Mouse (Mus musculus) forebrain, postnatal 0 days (tissue): ENCODE data around the gene Mid1. TPM values are rescaled to one million over a fixed set of nuclear protein-coding genes. Genes with fewer than 3 reads are reported as not detected.
"Not testable (repeated sequence)": the region's sequence is repeated elsewhere in the genome, so short reads cannot be mapped to it uniquely, and the experiment has no call there.

ENCODE experiments used
- ATAC-seq: fragments of 200-750 bp; cut with Nextera tagmentation; 2 replicates; pipeline ENCODE4 v1.8.0; 2017; ENCODE audit warnings: mild to moderate bottlenecking, moderate library complexity
- DNase-seq: peaks from one replicate; pipeline ENCODE4 v3.0.0-alpha.2; 2015
- H3K27ac ChIP-seq: fragments of 300-500 bp; sonication (generic); 2 replicates; pipeline ENCODE4 v1.5.1; 2014; ENCODE audit warnings: low read depth, mild to moderate bottlenecking, antibody characterized with exemption, low read length, moderate library complexity, mixed read lengths
- H3K27me3 ChIP-seq: fragments of 300-500 bp; sonication (generic); 2 replicates; pipeline ENCODE4 v1.6.1; 2014; ENCODE audit warnings: mild to moderate bottlenecking, low read length, mixed read lengths; ENCODE audit not compliant: insufficient read depth
- H3K36me3 ChIP-seq: fragments of 300-500 bp; sonication (generic); 2 replicates; pipeline ENCODE4 v1.6.1; 2014; ENCODE audit warnings: mild to moderate bottlenecking, moderate library complexity; ENCODE audit not compliant: insufficient read depth
- H3K4me1 ChIP-seq: fragments of 300-500 bp; sonication (generic); 2 replicates; pipeline ENCODE4 v1.6.1; 2014; ENCODE audit warnings: antibody characterized with exemption; ENCODE audit not compliant: insufficient read depth
- H3K4me2 ChIP-seq: fragments of 300-500 bp; sonication (generic); 2 replicates; pipeline ENCODE4 v1.6.1; 2014; ENCODE audit warnings: low read depth, mild to moderate bottlenecking, moderate library complexity
- H3K4me3 ChIP-seq: fragments of 300-500 bp; sonication (generic); 2 replicates; pipeline ENCODE4 v1.5.1; 2014; ENCODE audit warnings: low read depth, low read length, mixed read lengths
- H3K9ac ChIP-seq: fragments of 300-500 bp; sonication (generic); 2 replicates; pipeline ENCODE4 v1.6.1; 2014; ENCODE audit warnings: mild to moderate bottlenecking
- H3K9me3 ChIP-seq: fragments of 300-500 bp; sonication (generic); 2 replicates; pipeline ENCODE4 v1.6.1; 2016; ENCODE audit warnings: low read length
- CTCF ChIP-seq: sonication (generic); IDR thresholded peaks from 2 replicates; pipeline ENCODE4 v1.5.1; 2016; ENCODE audit warnings: antibody characterized with exemption, control low read depth, low read depth
- WGBS: fragments of 180-500 bp; shearing (Covaris S2); extraction: QIAGEN DNeasy Blood & Tissue Kit; methylation state at CpG from one replicate; pipeline ENCODE4 v1.1.7; 2014; 5-methylcytosine and 5-hydroxymethylcytosine counted together
- polyA plus RNA-seq: library from polyadenylated mRNA; unstranded; fragments of >200 nt; fragmentation: Nextera tagmentation; extraction: Ambion mirVana; gene quantifications from 2 replicates; pipeline ENCODE4 v1.2.1, GENCODE M21; 2015
- total RNA-seq: library from RNA; depleted of rRNA; stranded (reverse); fragments of >200 nt; gene quantifications from 2 replicates; pipeline ENCODE4 v1.2.3, GENCODE M21; 2014; rRNA removed

Gene Mid1
- total and polyA plus RNA-seq, 2 experiments from 2014 or later = 4.2 to 5.7 TPM

DNA sequence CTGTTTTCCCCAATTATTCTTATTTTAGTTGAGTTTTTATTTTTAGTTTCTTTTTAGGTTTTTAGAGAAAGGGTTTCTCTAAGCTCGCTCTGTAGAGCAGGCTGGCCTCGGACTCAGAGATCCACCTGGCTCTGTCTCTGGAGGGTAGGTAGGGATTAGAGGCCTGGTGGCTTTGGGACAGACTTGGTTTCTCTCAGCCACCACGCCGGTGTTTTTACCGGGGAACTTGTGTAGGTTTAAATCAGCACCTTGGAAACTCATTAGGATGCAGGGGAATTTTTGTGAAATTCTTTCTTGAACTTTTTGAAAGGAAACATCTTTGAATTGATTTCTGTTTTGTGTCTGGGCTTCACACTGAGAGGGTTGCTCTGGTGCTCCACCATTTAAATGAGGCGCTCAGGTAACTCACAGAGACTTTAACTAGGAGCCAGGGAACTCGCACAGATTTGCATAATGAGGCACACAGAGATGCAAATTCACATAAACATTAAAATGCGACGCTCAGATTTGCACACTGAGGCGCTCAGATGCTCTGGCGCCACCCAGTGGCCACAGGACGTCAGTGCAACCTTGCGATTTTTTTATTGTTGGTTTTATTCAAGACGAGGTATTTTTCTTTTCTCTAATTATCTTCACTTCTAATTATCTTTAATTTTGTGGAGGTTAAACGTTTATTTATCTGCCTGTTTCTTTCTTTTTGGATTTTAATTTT is 336.9 kb downstream of the Mid1 start:
- not testable (repeated sequence) for H3K9ac ChIP-seq, H3K27me3 ChIP-seq, H3K4me2 ChIP-seq, H3K4me1 ChIP-seq, H3K4me3 ChIP-seq, H3K27ac ChIP-seq
- peak; percentile 87 for TF ChIP-seq CTCF
- Histone ChIP-seq H3K9me3 (peaks cover 17% of the 10 kb centered on the region; the same call in 1 of the 2 replicates), H3K36me3 (peaks cover 24% of the 10 kb centered on the region)
- ATAC-seq (peak; percentile 44; the same call in 1 of the 2 replicates), DNase-seq (peak; percentile 87)
- 46% methylated on average over 15 of the region's 15 CpGs for WGBS

Other genes with a start within 250 kb of the Mid1 start
- gene 4933400A11Rik, start 94.4 kb downstream of the Mid1 start, total RNA-seq = not detected in 2 replicates
- not detected in 2 replicates for gene 4933400A11Rik, start 94.4 kb downstream of the Mid1 start, polyA plus RNA-seq